Mouse (Mus musculus) liver, embryonic 14.5 days (tissue): ENCODE measurements at regions not wholly inside any gene's neighbourhood (a gene's known extent, or its start where the extent isn't known, plus 50 kb on each side); places are given as distances from the start of the nearest gene placed in this dataset.

Source experiments
- CTCF ChIP-seq: IDR thresholded peaks from 2 replicates; pipeline ENCODE4 v1.5.1; 2016; ENCODE audit warnings: antibody characterized with exemption, low read depth, control low read depth
- EP300 ChIP-seq: IDR thresholded peaks from 2 replicates; pipeline ENCODE4 v1.6.1; 2016; ENCODE audit warnings: antibody characterized with exemption, low read depth

DNA sequence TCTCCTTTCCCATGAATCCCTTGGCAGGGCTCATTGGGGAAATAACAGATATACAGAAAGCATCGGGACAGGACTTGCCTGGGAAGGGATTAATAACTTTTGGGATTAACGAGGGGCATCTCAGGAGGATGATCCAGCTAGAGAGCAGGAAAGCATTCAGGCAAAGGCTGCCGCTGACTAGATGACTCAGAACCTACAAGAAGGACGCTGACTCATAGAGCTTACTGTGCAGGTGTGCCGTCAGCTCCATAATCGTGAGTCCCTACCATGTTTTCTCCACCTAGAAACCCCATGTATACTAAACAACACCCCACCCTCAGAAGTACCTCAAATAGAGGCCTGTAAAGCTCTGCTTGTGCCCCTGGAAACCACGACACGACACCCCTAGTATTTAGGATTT, 50.9 kb upstream of the Tenm4 start:
- TF ChIP-seq CTCF (no peak), EP300 (no peak)
